Mouse (Mus musculus) MN1 (cell line): ENCODE results near the gene Meaf6.
A peak's percentile ranks its signal among the peaks of the same experiment; 100 is the strongest.

Experiments used
- DNase-seq: peaks from one replicate; pipeline ENCODE4 v3.0.0-alpha.2; 2016; ENCODE audit warnings: low spot score

Gene Meaf6

DNA sequence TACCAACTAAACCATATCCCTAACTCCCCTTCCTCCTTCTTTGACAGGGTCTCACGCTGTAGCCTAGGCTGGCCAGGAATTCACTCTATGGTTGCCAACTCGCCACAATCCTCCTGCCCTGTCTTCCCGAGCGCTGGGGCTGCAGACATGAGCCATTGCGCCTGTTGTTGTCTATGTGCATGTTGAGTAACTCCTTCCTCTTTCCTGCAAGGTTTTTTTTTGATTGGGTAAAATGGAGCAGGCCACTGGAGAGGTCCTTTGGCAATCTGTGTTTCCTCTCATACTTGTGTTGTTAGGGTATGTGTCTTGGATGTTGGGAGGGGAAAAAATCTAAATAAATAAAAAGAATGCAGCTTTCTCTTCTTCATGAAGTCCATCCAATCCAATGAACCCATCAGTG lies 59.3 kb downstream of the Meaf6 start:
- DNase-seq: no peak

DNA sequence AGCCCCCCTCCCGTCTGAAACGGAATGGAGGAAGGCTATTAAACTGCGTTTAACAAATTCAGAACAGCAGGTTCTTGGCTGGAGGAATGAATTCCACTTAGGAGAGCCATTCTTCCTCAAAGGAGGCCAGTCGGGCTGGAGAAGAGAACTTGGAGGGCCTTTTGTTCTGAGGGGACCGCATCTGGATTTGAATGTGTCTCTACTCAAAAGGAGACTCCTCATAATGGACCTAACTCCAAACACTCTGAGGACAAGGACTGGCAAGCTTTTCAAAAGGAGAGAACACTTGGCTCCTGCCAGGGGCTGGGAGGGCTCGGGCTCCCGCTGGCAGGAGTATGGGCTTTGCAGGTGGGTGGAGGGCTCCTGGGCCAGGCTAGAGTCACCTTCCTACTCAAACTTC lies 59.7 kb downstream of the Meaf6 start:
- DNase-seq: no peak

- DNase-seq: no peak
Measured at GRCm38 (mm10) chr4:125145213-125145612, 60.3 kb downstream of the Meaf6 start.

- no peak for DNase-seq
Measured at GRCm38 (mm10) chr4:125147970-125148369, 63.0 kb downstream of the Meaf6 start.

- DNase-seq: no peak
Measured at GRCm38 (mm10) chr4:125149460-125149859, 64.5 kb downstream of the Meaf6 start.

DNA sequence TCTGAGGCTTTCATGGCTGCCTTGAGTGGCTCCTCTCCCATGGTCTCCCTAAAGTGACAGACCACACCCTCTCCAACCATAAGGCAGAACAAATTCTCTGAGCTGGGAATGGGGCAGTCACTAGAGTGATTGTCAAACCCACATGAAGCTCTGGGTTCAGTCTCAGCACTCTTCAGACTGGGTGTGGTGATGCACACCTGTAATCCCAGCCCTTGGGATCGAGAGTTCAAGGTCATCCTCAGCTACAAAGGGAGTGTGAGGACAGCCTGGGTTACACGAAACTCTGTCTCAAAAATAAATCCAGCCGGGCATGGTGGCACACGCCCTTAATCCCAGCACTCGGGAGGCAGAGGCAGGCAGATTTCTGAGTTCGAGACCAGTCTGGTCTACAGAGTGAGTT lies 67.5 kb downstream of the Meaf6 start:
- no peak for DNase-seq

DNA sequence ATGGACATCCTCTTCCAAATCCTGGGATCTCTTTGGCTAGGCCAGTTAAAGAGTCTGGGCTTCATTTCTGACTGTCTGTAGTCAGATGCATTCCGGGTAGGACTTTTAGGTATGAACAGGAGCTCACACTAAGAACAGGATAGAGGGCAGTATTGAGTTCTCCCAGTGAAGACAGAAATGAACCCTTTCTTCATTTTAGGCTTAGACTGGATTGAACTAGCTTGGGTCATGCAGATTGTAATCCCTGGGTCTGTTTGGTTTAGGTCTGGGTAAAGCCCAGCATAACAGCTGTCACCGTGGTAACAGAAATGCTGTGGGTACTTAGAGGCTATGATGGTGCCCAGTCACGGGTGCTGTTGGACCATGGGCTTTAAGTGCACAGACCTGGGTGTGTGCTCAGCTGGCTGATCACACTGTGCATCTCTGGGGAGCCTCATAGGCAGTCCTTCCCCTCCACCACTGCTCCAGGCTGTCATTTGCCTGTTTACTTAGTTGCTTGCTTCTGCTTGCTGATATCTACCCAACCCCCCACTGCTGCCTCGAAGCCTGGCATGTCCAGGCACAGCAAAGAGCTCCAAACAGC lies 68.8 kb downstream of the Meaf6 start:
- DNase-seq: peak; percentile 74

- no peak for DNase-seq
Measured at GRCm38 (mm10) chr4:125155646-125156045, 70.7 kb downstream of the Meaf6 start.

DNA sequence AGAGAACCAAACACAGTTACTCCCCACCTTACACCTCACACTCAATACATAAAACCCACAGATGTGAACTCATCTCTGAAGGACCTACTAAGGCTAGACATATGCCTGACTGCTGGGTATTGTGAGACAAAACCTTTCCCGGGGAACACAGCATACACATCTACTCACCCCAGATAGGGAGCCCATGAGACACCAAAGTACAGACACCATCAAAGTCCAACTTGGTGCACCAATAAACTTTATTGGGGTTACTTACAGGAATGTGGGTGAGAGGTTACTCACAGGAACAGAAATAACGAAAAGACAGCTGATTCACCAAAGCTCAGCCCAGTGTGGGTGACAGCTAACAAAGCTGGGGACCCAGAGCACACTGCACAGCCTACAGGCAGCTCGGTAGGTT lies 72.4 kb downstream of the Meaf6 start:
- no peak for DNase-seq

GRCm38 (mm10) chr4:125158081-125158480 lies 73.1 kb downstream of the Meaf6 start:
- DNase-seq: no peak

DNA sequence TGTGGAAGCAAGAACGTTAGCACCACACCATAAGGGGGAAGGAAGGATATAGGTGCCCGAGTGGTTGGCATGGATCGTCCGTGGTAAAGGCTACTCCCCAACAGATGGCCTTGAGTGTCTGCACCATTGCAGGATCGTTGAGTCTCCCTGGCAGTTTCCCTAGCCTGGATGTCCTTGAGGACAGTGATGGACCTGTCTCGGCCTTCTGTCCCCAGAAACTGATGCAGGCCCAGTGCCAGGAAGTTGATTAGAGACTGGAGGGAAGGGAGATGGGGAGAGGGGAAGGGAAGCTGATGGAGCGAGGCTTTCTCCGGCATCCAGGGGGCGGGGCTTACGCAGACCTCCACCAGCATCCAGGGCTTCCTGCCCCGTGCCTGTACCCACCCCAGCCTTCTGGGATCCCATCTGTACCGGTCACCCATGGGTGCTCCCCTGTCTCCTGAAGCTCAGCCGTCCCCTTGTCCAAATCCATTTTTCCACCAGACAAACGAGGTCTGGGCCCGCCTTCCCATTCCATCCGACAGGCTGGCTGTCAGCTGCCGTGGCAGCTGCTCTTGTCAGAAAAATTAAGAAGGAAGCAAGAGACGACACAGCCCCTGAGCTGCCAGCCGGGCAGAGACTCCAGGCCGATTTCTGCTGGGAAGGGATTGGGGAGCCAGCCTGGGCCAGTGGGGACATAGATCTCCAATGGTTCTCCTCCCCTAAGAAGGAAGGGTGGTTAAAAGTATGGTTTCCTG lies 73.8 kb downstream of the Meaf6 start:
- peak; percentile 59 for DNase-seq

- peak; percentile 88 for DNase-seq
Measured at GRCm38 (mm10) chr4:125160320-125160950, 75.5 kb downstream of the Meaf6 start.

DNA sequence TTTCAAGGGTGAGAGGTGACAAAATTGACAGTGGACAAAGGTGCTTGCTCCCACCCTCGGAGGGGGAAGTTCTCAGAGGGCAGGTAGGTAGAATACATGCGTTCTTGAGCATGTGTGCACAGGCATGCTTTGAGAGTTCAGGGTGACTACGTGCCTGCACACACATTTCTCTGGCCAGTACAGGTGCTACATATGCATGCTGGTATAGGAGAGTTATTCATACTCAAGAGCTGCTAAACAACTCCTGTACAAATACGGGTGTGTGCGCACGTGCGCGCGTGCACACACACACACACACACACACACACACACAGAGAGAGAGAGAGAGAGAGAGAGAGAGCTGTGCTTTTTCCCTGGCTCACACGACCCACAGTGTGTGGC lies 76.0 kb downstream of the Meaf6 start:
- DNase-seq: no peak

GRCm38 (mm10) chr4:125161392-125161791 lies 76.5 kb downstream of the Meaf6 start:
- no peak for DNase-seq

GRCm38 (mm10) chr4:125162701-125163100 lies 77.8 kb downstream of the Meaf6 start:
- DNase-seq: no peak
